Mouse (Mus musculus) heart, adult 2 months (tissue): Measurements from ENCODE around the gene Otoa. TPM values are rescaled to one million over a fixed set of nuclear protein-coding genes. Genes with fewer than 3 reads are reported as not detected.

Source experiments
- DNase-seq, 2 experiments: peaks; one replicate each; pipeline ENCODE4 v3.0.0; 2021
- H3K27ac ChIP-seq: fragments of 200-600 bp; 2 replicates; pipeline ENCODE4 v1.8.1; 2022
- H3K27me3 ChIP-seq: fragments of 200-500 bp; 2 replicates; pipeline ENCODE4 v1.6.1; 2012; ENCODE audit warnings: mild to moderate bottlenecking, low read length, inconsistent platforms, mixed read lengths; ENCODE audit not compliant: control insufficient read depth, insufficient read depth
- H3K36me3 ChIP-seq: fragments of 200-500 bp; 2 replicates; pipeline ENCODE4 v1.6.1; 2012; ENCODE audit warnings: low read length, inconsistent platforms; ENCODE audit not compliant: control insufficient read depth, insufficient read depth
- H3K4me1 ChIP-seq: fragments of 200-500 bp; 2 replicates; pipeline ENCODE4 v1.6.1; 2011; ENCODE audit warnings: low read length; ENCODE audit not compliant: control insufficient read depth, insufficient read depth
- H3K4me3 ChIP-seq: fragments of 200-600 bp; 2 replicates; pipeline ENCODE4 v1.8.1; 2022
- H3K79me2 ChIP-seq: fragments of 200-500 bp; replicated peaks from 2 replicates; pipeline ENCODE4 v1.6.1; 2012; ENCODE audit warnings: mild to moderate bottlenecking, inconsistent platforms, low read length, moderate library complexity, mixed read lengths; ENCODE audit not compliant: control insufficient read depth, insufficient read depth
- H3K9ac ChIP-seq: fragments of 200-500 bp; 2 replicates; pipeline ENCODE4 v1.6.1; 2012; ENCODE audit warnings: low read depth, mild to moderate bottlenecking, control low read depth, inconsistent platforms, low read length, mixed read lengths
- CTCF ChIP-seq: fragments of 200-600 bp; IDR thresholded peaks from 2 replicates; pipeline ENCODE4 v1.8.1; 2022; ENCODE audit warnings: antibody characterized with exemption, mild to moderate bottlenecking, moderate library complexity
- EP300 ChIP-seq: fragments of 200-500 bp; IDR thresholded peaks from 2 replicates; pipeline ENCODE4 v1.6.1; 2011; ENCODE audit warnings: low read depth, low read length, control low read depth; ENCODE audit not compliant: insufficient read depth
- POLR2A ChIP-seq: fragments of 200-500 bp; IDR thresholded peaks from 2 replicates; pipeline ENCODE4 v1.6.1; 2011; ENCODE audit warnings: mild to moderate bottlenecking, low read depth, low read length, control low read depth; ENCODE audit not compliant: insufficient read depth
- WGBS: fragments of 180-500 bp; shearing (Covaris S2); methylation state at CpG from one replicate; pipeline ENCODE4 v1.1.7; 2018; 5-methylcytosine and 5-hydroxymethylcytosine counted together
- intact Hi-C: fragments of 180-260 bp; cut with DNase I; formaldehyde crosslinking; loops from one replicate; pipeline ENCODE4 v1.15.1; 2025
- polyA plus RNA-seq: library from polyadenylated mRNA; depleted of rRNA; stranded (reverse); fragments of >200 nt; gene quantifications from 2 replicates; pipeline ENCODE4 v1.2.3, GENCODE M21; 2012
- total RNA-seq, 2 experiments: library from RNA; stranded (reverse); gene quantifications; 2 replicates each; pipeline ENCODE4 v1.2.3; 2021

Otoa gene
- total and polyA plus RNA-seq, 3 experiments: 0.10 to 0.30 TPM; not detected in 1

- no peaks in the 10 kb centered on the region for H3K4me1 ChIP-seq
- no peaks in the 10 kb centered on the region for H3K79me2 ChIP-seq
- H3K36me3 ChIP-seq: no peaks in the 10 kb centered on the region
- 71% methylated on average over 5 of the region's 5 CpGs for WGBS
- TF ChIP-seq POLR2A: no peak
- TF ChIP-seq EP300: no peak
- no peak for TF ChIP-seq CTCF
- H3K9ac ChIP-seq: no peak overlapping the region
- no peaks in the 10 kb centered on the region; the same call in 1 of the 2 replicates for H3K27me3 ChIP-seq
- no peak overlapping the region for H3K27ac ChIP-seq
- DNase-seq: no peak
- intact Hi-C loops: no loop called here
- H3K4me3 ChIP-seq: no peak overlapping the region
Measured at GRCm38 (mm10) chr7:121150662-121151061, 69.2 kb downstream of the Otoa start.

DNA sequence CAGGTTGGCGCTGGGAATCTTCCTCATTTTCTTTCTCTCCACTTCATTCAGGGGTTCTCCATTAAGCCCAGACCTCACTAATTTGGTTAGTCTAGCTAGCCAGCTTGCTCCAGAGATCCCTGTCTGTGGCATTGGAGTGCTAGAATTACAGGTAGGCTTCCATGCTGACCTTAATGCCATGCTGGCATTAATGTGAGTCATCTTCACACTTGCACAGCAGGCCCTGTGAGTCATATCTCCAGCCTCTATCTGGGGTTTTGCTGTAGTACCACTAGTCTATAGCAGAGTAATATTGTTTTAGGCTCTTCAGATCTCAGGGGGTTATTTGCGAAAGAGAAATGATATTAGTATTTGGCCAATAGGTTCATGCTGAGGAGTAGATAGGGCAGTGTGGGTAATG lies 70.7 kb downstream of the Otoa start:
- intact Hi-C loops: no loop called here
- H3K27me3 ChIP-seq: no peaks in the 10 kb centered on the region; the same call in 1 of the 2 replicates
- WGBS: 92% methylated on average over 2 of the region's 2 CpGs
- no peaks in the 10 kb centered on the region for H3K4me1 ChIP-seq
- H3K36me3 ChIP-seq: no peaks in the 10 kb centered on the region
- H3K27ac ChIP-seq: no peak overlapping the region
- TF ChIP-seq POLR2A (no peak), EP300 (no peak), CTCF (no peak)
- H3K4me3 ChIP-seq: no peak overlapping the region
- no peak overlapping the region for H3K9ac ChIP-seq
- no peak for DNase-seq
- no peaks in the 10 kb centered on the region for H3K79me2 ChIP-seq

DNA sequence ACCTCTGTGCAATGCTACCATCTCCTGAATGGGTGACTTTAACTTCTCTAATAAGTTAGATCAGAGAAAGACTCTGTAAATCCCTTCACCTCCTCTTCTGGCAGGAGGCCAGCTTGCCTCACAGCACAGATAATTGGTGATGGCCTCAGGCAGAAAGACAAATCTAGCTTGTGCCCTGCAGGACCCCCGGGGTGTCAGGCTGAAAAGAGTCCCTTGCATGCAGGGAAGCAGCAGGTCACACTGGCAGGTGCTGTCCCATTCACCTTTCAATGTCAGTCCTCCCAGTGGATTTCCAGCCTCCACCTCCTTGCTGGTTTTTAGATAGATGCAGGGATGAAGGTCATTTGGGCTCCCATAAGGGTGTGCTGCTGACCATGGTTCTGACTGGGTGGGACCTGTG lies 84.2 kb downstream of the Otoa start:
- Histone ChIP-seq H3K79me2 (no peaks in the 10 kb centered on the region), H3K9ac (no peak overlapping the region), H3K36me3 (no peaks in the 10 kb centered on the region), H3K4me1 (no peaks in the 10 kb centered on the region), H3K27me3 (no peaks in the 10 kb centered on the region), H3K4me3 (no peak overlapping the region), H3K27ac (no peak overlapping the region)
- no peak for DNase-seq
- TF ChIP-seq POLR2A (no peak), EP300 (no peak)
- intact Hi-C loops: no loop called here
- 61% methylated on average over 1 of the region's 1 CpGs for WGBS

DNA sequence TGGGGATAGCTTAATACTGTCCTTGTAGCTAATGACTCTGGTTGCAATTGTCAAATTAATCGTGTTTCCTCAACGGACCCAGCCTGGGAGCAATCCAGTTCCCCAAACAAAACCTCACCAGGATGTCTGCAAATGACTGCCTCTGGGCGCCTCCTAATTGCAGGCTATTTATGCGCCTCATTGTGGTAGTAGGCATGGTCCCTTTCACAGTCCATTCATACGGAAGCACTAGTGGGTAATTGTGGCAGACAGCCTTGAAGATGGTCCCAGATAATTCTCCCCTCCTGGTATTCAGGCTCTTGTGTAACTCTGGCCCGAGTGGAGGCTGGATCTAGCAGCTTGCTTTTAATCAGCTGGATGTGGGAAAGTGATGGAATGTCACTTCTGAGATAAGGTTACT lies 90.4 kb downstream of the Otoa start:
- 17% methylated on average over 6 of the region's 6 CpGs for WGBS
- Histone ChIP-seq H3K4me3 (no peak overlapping the region), H3K27ac (no peak overlapping the region), H3K27me3 (no peaks in the 10 kb centered on the region), H3K79me2 (no peaks in the 10 kb centered on the region), H3K4me1 (no peaks in the 10 kb centered on the region), H3K36me3 (no peaks in the 10 kb centered on the region), H3K9ac (no peak overlapping the region)
- no peak for TF ChIP-seq POLR2A
- TF ChIP-seq CTCF: no peak
- TF ChIP-seq EP300: no peak
- intact Hi-C loops: no loop called here
- DNase-seq: no peak

DNA sequence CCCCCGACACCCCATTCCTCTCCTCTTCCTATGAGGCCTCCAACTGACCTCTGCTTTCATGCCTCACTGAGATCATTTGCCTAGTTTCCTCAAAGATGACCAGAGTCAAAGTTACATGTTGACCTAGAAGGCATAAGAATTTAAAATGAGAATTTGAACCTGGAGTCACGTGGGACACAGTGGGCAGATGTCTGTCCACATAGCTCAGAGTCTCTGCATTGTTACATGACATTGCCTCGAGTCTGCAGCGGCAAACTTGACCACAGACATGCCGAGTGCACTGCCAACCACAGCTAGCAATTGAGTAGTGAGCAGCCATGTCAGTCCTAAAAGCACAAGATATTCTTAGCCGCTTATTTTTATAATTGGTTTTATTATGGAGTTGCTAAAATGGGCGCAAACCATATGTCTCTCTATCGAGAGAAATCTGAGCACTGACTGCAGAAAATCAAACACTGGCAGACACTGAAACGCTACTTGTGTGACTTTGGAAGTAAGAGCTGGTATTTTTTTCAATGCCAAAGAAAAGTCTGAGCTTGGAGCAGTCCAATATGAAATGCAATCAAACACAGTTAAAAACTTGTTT lies 105.8 kb downstream of the Otoa start:
- Histone ChIP-seq H3K36me3 (no peaks in the 10 kb centered on the region), H3K79me2 (no peaks in the 10 kb centered on the region), H3K27me3 (0 out of 2 replicates have a peak, but pooled peaks cover 2% of the 10 kb centered on the region), H3K4me3 (no peak overlapping the region), H3K27ac (no peak overlapping the region), H3K4me1 (no peaks in the 10 kb centered on the region), H3K9ac (no peak overlapping the region)
- intact Hi-C loops: no loop called here
- no peak for DNase-seq
- WGBS: 74% methylated on average over 9 of the region's 9 CpGs
- TF ChIP-seq CTCF (no peak), POLR2A (no peak), EP300 (no peak)

GRCm38 (mm10) chr7:121188976-121189375 lies 107.5 kb downstream of the Otoa start:
- Histone ChIP-seq H3K4me3 (no peak overlapping the region), H3K4me1 (no peaks in the 10 kb centered on the region), H3K27ac (no peak overlapping the region), H3K79me2 (no peaks in the 10 kb centered on the region), H3K36me3 (no peaks in the 10 kb centered on the region), H3K9ac (no peak overlapping the region), H3K27me3 (0 out of 2 replicates have a peak, but pooled peaks cover 2% of the 10 kb centered on the region)
- intact Hi-C loops: no loop called here
- no peak for DNase-seq
- 88% methylated on average over 7 of the region's 7 CpGs for WGBS
- TF ChIP-seq POLR2A: no peak
